26 mouse cellular contexts compared by ENCODE assay signal in the genomic region with DNA sequence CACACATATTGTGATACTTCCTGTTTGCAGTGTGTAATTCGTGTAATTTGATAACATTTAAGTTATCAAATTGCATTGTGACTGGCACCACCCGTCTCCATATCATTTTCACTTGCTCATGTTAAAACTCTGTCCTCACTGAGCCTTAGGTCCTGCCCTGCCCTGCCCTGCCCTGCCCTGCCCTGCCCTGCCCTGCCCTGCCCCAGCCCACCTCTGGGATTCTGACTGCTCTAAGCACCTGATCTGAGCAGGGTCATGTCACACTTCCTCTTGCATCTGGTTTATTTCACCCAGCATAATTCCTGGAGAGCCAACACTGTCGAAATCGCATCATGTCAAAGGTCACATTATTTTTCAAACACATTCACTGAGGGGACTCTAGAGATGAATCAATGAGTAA. TPM values are rescaled to one million over a fixed set of nuclear protein-coding genes. Genes with fewer than 3 reads are reported as not detected.
DNase-seq lines count a peak whose midpoint lies in the region; ATAC-seq and TF ChIP-seq lines count a peak whose summit lies in the region.
"Had no signal": no experiment of that assay in that cellular context is flagged by ENCODE, and none has a peak within 500 bp of the region (broad histone marks: within the 10 kb centered on the region; RNA-seq: fewer than 3 reads in every experiment).

No protein-coding gene starts in this region.

- no peak for TF ChIP-seq POLR2A in MEL (IDR thresholded peaks at IDR 0.05; ENCODE audit: control insufficient read depth in 1 of 2, insufficient read depth in 1 of 2, low read depth in 1 of 2, low read length in 2 of 2, poor library complexity in 1 of 2)
- no peak for TF ChIP-seq POLR2A in small intestine, adult 2 months (IDR thresholded peaks at IDR 0.05; ENCODE audit: low read depth, low read length)

- TF ChIP-seq EP300 in MEL (IDR thresholded peaks at IDR 0.05; ENCODE audit: low read depth in 1 of 2, low read length in 2 of 2) = no peak

- 42% methylated on average over 4 of the region's 4 CpGs for WGBS in intestine, embryonic 16.5 days
- 28% methylated on average over 4 of the region's 4 CpGs for WGBS in small intestine, adult 2 months
- 84% methylated on average over 4 of the region's 4 CpGs for WGBS in forebrain, embryonic 10.5 days
- WGBS in forebrain, embryonic 11.5 days = 83% methylated on average over 4 of the region's 4 CpGs

- peak; percentile 71 for ATAC-seq in intestine, embryonic 16.5 days
- no peak for ATAC-seq in forebrain, embryonic 11.5 days (replicated peaks; ENCODE audit: low FRiP score)
- ATAC-seq: forebrain, embryonic 13.5 days; forebrain, embryonic 16.5 days; Patski had no signal

- no peak overlapping the region for H3K4me2 ChIP-seq in intestine, embryonic 16.5 days (ENCODE audit: low read depth, low read length)
- H3K4me2 ChIP-seq in forebrain, embryonic 11.5 days (ENCODE audit: low read depth, low read length, severe bottlenecking) = no peak overlapping the region
- H3K4me2 ChIP-seq: embryonic facial prominence, embryonic 12.5 days; embryonic facial prominence, embryonic 15.5 days; forebrain, embryonic 13.5 days; heart, embryonic 12.5 days; heart, embryonic 15.5 days; hindbrain, embryonic 14.5 days had no signal

- H3K4me1 ChIP-seq in MEL (ENCODE audit: control insufficient read depth in 1 of 2, insufficient read depth in 2 of 2, low read length in 2 of 2) = peaks cover 3 to 5% of the 10 kb centered on the region in 2 experiments; a peak in 2 of 4 replicates
- peaks cover 14% of the 10 kb centered on the region for H3K4me1 ChIP-seq in intestine, embryonic 16.5 days (ENCODE audit: control insufficient read depth, insufficient read depth, low read length)
- H3K4me1 ChIP-seq in small intestine, adult 2 months (ENCODE audit: control insufficient read depth, insufficient read depth, insufficient read length, low read length) = peaks cover 16% of the 10 kb centered on the region
- H3K4me1 ChIP-seq in forebrain, embryonic 10.5 days = no peaks in the 10 kb centered on the region
- no peaks in the 10 kb centered on the region for H3K4me1 ChIP-seq in forebrain, embryonic 11.5 days (replicated peaks; ENCODE audit: control insufficient read depth, insufficient read depth, low read length)
- H3K4me1 ChIP-seq: embryonic facial prominence, embryonic 12.5 days; embryonic facial prominence, embryonic 15.5 days; forebrain, embryonic 13.5 days; heart, embryonic 15.5 days had no signal

- DNase-seq in 416B (ENCODE audit: low read depth) = peak; percentile 30
- peak; percentile 32 for DNase-seq in MEL (ENCODE audit: low read depth, low spot score)
- no peak for DNase-seq in forebrain, embryonic 10.5 days (ENCODE audit: extremely low spot score, low spot score)
- no peak for DNase-seq in forebrain, embryonic 11.5 days (ENCODE audit: low spot score)
- no peak for DNase-seq in frontal cortex, postnatal 14 days (ENCODE audit: low spot score in 2 of 2)
- DNase-seq: adrenal gland, postnatal 10 days; adrenal gland, postnatal 36 days; cerebellum, adult 18-20 months; cerebellum, adult 9-10 months; cerebellum, postnatal 14 days; gastrocnemius, adult 2 months; gastrocnemius, postnatal 14 days; heart, adult 18-20 months; heart, postnatal 10 days; heart, postnatal 36 days had no signal

- peaks cover 0 to 4% of the 10 kb centered on the region in 2 experiments; a peak in 2 of 4 replicates for H3K27me3 ChIP-seq in MEL (ENCODE audit: control insufficient read depth in 1 of 2, insufficient read depth in 2 of 2, low read length in 2 of 2)
- H3K27me3 ChIP-seq in intestine, embryonic 16.5 days (replicated peaks; ENCODE audit: control insufficient read depth, insufficient read depth, low read length) = no peaks in the 10 kb centered on the region
- H3K27me3 ChIP-seq in small intestine, adult 2 months (ENCODE audit: control insufficient read depth, insufficient read depth, low read length) = no peaks in the 10 kb centered on the region
- no peaks in the 10 kb centered on the region for H3K27me3 ChIP-seq in forebrain, embryonic 10.5 days (ENCODE audit: poor library complexity, severe bottlenecking)
- H3K27me3 ChIP-seq in forebrain, embryonic 11.5 days (ENCODE audit: control insufficient read depth, insufficient read depth, low read length) = no peaks in the 10 kb centered on the region
- H3K27me3 ChIP-seq: embryonic facial prominence, embryonic 12.5 days; embryonic facial prominence, embryonic 15.5 days; forebrain, embryonic 13.5 days; heart, embryonic 12.5 days; heart, embryonic 15.5 days; Patski had no signal

- H3K9ac ChIP-seq in MEL (ENCODE audit: control insufficient read depth, low read depth, low read length, poor library complexity, severe bottlenecking) = no peak overlapping the region
- H3K9ac ChIP-seq in intestine, embryonic 16.5 days (ENCODE audit: low read depth, low read length) = no peak overlapping the region
- H3K9ac ChIP-seq in forebrain, embryonic 11.5 days (ENCODE audit: low read length) = no peak overlapping the region
- H3K9ac ChIP-seq: embryonic facial prominence, embryonic 12.5 days; embryonic facial prominence, embryonic 15.5 days; forebrain, embryonic 13.5 days; heart, embryonic 12.5 days; heart, embryonic 15.5 days; hindbrain, embryonic 14.5 days had no signal

- no peak for TF ChIP-seq RAD21 in MEL (IDR thresholded peaks at IDR 0.05; ENCODE audit: low read depth, low read length)

- H3K4me3 ChIP-seq in MEL (ENCODE audit: control insufficient read depth in 1 of 2, insufficient read depth in 1 of 2, low read depth in 2 of 2, low read length in 2 of 2) = no peak overlapping the region
- no peak overlapping the region for H3K4me3 ChIP-seq in intestine, embryonic 16.5 days (ENCODE audit: low read length)
- H3K4me3 ChIP-seq in small intestine, adult 2 months (ENCODE audit: low read depth, low read length) = no peak overlapping the region
- H3K4me3 ChIP-seq in forebrain, embryonic 10.5 days = no peak overlapping the region
- H3K4me3 ChIP-seq in forebrain, embryonic 11.5 days (ENCODE audit: low read depth, low read length) = no peak overlapping the region
- H3K4me3 ChIP-seq: embryonic facial prominence, embryonic 12.5 days; embryonic facial prominence, embryonic 15.5 days; forebrain, embryonic 13.5 days; gastrocnemius, adult 2 months; heart, embryonic 12.5 days; heart, embryonic 15.5 days; hindbrain, embryonic 10.5 days had no signal

- H3K9me3 ChIP-seq in MEL (replicated peaks; ENCODE audit: insufficient read depth, low read length) = no peaks in the 10 kb centered on the region
- H3K9me3 ChIP-seq in intestine, embryonic 16.5 days (ENCODE audit: control insufficient read depth, low read length) = no peaks in the 10 kb centered on the region
- H3K9me3 ChIP-seq in forebrain, embryonic 10.5 days = no peaks in the 10 kb centered on the region
- no peaks in the 10 kb centered on the region for H3K9me3 ChIP-seq in forebrain, embryonic 11.5 days (ENCODE audit: control insufficient read depth, low read length)
- H3K9me3 ChIP-seq: embryonic facial prominence, embryonic 12.5 days; embryonic facial prominence, embryonic 15.5 days; forebrain, embryonic 13.5 days; heart, embryonic 12.5 days; heart, embryonic 15.5 days; hindbrain, embryonic 10.5 days had no signal

- TF ChIP-seq CTCF in MEL (IDR thresholded peaks at IDR 0.05 in 2 of 3, conservative IDR thresholded peaks at IDR 0.05 in 1 of 3; ENCODE audit: control insufficient read depth in 1 of 3, insufficient read depth in 1 of 3, low read depth in 2 of 3, low read length in 3 of 3, poor library complexity in 1 of 3, severe bottlenecking in 1 of 3) = no peak
- no peak for TF ChIP-seq CTCF in small intestine, adult 2 months (IDR thresholded peaks at IDR 0.05; ENCODE audit: extremely low read depth, insufficient read length, insufficient replicate concordance, low read depth, low read length)

- peaks cover 0 to 10% of the 10 kb centered on the region in 2 experiments; a peak in 2 of 4 replicates for H3K36me3 ChIP-seq in MEL (ENCODE audit: control insufficient read depth in 1 of 2, insufficient read depth in 2 of 2, low read length in 2 of 2)
- H3K36me3 ChIP-seq in intestine, embryonic 16.5 days (ENCODE audit: control insufficient read depth, insufficient read depth, low read length) = no peaks in the 10 kb centered on the region
- H3K36me3 ChIP-seq in small intestine, adult 2 months (ENCODE audit: control insufficient read depth, insufficient read depth, low read length) = no peaks in the 10 kb centered on the region
- no peaks in the 10 kb centered on the region for H3K36me3 ChIP-seq in forebrain, embryonic 10.5 days (replicated peaks)
- no peaks in the 10 kb centered on the region for H3K36me3 ChIP-seq in forebrain, embryonic 11.5 days (ENCODE audit: control insufficient read depth, insufficient read depth, low read length)
- H3K36me3 ChIP-seq: embryonic facial prominence, embryonic 12.5 days; embryonic facial prominence, embryonic 15.5 days; heart, embryonic 12.5 days; heart, embryonic 15.5 days; hindbrain, embryonic 10.5 days had no signal

- H3K79me2 ChIP-seq in MEL (ENCODE audit: control insufficient read depth, insufficient read depth, low read length, poor library complexity) = no peaks in the 10 kb centered on the region

- no peak overlapping the region for H3K27ac ChIP-seq in MEL (ENCODE audit: control insufficient read depth, low read depth, low read length)
- no peak overlapping the region for H3K27ac ChIP-seq in intestine, embryonic 16.5 days (ENCODE audit: low read length)
- H3K27ac ChIP-seq in small intestine, adult 2 months (ENCODE audit: insufficient read depth, low read depth, low read length) = peak overlapping the region; percentile 81
- H3K27ac ChIP-seq in forebrain, embryonic 10.5 days = no peak overlapping the region
- no peak overlapping the region for H3K27ac ChIP-seq in forebrain, embryonic 11.5 days (ENCODE audit: low read depth, low read length)
- H3K27ac ChIP-seq: embryonic facial prominence, embryonic 12.5 days; embryonic facial prominence, embryonic 15.5 days; forebrain, embryonic 13.5 days; gastrocnemius, adult 2 months; heart, embryonic 15.5 days; hindbrain, embryonic 10.5 days; hindbrain, embryonic 14.5 days had no signal

TF ChIP-seq in MEL, 35 proteins besides CTCF, POLR2A, EP300 and RAD21:
- TF ChIP-seq ETS1 (IDR thresholded peaks at IDR 0.05; ENCODE audit: low read depth, low read length) (0 out of 2 replicates have a peak, but pooled peaks have one; percentile 9), MYB (IDR thresholded peaks at IDR 0.05; ENCODE audit: low read depth, low read length) (no peak)

RNA-seq across cellular contexts. Expression of a gene that starts 26.1 kb away (rescaled TPM):
- 3.0 and 4.3 TPM in 2 replicates for total RNA-seq in MEL (2012; rRNA removed)
- polyA plus RNA-seq in MEL (2012; ENCODE audit: insufficient read depth in 1 of 2, insufficient read length in 2 of 2, low read depth in 1 of 2, low replicate concordance in 2 of 2, missing spikeins in 1 of 2) = 1 to 10 TPM in 1 of 2 experiments, not detected in 1; 3.0 TPM
- polyA plus RNA-seq in intestine, embryonic 16.5 days (2015; fragmentation: Nextera tagmentation; extraction: Ambion mirVana) = 1.2 and 1.3 TPM in 2 replicates
- 6.5 and 10.4 TPM in 2 replicates for polyA plus RNA-seq in small intestine, adult 2 months (2012; rRNA removed)
- polyA plus RNA-seq in forebrain, embryonic 10.5 days (2016; fragmentation: Nextera tagmentation; extraction: Ambion mirVana) = 0.30 and 0.35 TPM in 2 replicates
- polyA plus RNA-seq in forebrain, embryonic 11.5 days (2014; fragmentation: Nextera tagmentation; extraction: Ambion mirVana) = 0.84 and 0.96 TPM in 2 replicates

Comparison
In these comparisons a context has a peak if more than half of its experiments do, and no peak if none do; other contexts are left out.
1. DNase-seq: peak in 416B (single experiment) and MEL (single experiment); none in forebrain, embryonic 10.5 days (single experiment), forebrain, embryonic 11.5 days (single experiment) and frontal cortex, postnatal 14 days (0 of 2).